Mouse (Mus musculus) B cell, adult 2 months (primary cell): Measurements from ENCODE around the gene Il12rb1.

ENCODE experiments used
- DNase-seq, 2 experiments: peaks; one replicate each; pipeline ENCODE4 v3.0.0; 2022

The Il12rb1 gene

GRCm38 (mm10) chr8:70808239-70808638, at the start of gene Il12rb1:
Gene Il12rb1, plus strand, starts transcription at chr8:70808449.
- peak; percentile 41 to 42 for DNase-seq

GRCm38 (mm10) chr8:70758616-70759561, 49.4 kb upstream of the Il12rb1 start:
- DNase-seq: no peak

GRCm38 (mm10) chr8:70760350-70760749, 47.9 kb upstream of the Il12rb1 start:
- DNase-seq: no peak

- DNase-seq: peak; percentile 88 to 90
These were observed 47.4 kb upstream of the Il12rb1 start, which contains the start of gene Mpv17l2 for GRCm38 (mm10) chr8:70760775-70761406. Gene Mpv17l2, minus strand, starts transcription at chr8:70760946.

DNA sequence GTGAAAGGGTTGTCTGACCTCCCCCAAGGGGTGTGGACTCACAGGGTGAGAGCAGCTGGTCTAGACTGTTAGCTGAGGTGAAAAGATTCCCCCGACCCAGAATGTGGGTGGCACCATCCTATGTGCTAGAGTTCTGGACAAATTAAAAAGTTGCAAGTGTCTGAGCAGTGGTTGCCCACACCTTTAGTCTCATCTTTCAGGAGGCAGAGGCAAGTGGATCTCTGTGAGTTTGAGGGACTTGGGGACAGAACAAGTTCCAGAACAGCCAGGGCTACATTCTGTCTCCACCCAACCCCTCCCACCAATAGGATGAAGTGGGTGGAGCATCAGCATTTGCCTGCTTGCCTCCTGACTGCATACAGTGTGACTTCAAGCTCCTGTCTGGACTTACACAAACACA, 46.1 kb upstream of the Il12rb1 start:
- no peak for DNase-seq

DNA sequence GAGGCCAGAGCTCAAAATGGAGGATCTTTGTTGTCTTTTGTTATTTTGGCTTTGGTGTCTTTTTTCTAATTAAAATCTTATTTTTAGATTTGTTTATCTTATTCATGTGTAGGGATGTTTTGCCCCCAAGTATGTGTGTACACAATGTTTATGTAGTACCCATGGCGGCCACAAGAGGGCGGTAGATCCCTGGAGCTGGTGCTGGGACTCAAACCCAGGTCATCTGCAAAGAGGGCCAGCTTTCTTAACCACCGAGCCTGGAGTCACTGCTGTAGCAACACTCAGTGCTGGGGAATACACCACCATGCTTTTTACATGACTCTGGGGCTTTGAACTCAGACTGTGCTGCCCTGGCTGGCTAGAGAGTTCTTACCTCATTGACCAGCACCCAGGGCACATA, 44.9 kb upstream of the Il12rb1 start:
- DNase-seq: peak; percentile 86 to 89

GRCm38 (mm10) chr8:70764026-70764425, 44.2 kb upstream of the Il12rb1 start:
- no peak for DNase-seq

- DNase-seq: no peak
These were observed 43.6 kb upstream of the Il12rb1 start for GRCm38 (mm10) chr8:70764676-70765075.

- DNase-seq: peak; percentile 53
These were observed 42.9 kb upstream of the Il12rb1 start for GRCm38 (mm10) chr8:70765329-70765728.

- peak; percentile 92 to 94 for DNase-seq
These were observed 42.2 kb upstream of the Il12rb1 start for GRCm38 (mm10) chr8:70765838-70766570.

- peak; percentile 62 to 66 for DNase-seq
These were observed 41.4 kb upstream of the Il12rb1 start for GRCm38 (mm10) chr8:70766571-70767440.

DNA sequence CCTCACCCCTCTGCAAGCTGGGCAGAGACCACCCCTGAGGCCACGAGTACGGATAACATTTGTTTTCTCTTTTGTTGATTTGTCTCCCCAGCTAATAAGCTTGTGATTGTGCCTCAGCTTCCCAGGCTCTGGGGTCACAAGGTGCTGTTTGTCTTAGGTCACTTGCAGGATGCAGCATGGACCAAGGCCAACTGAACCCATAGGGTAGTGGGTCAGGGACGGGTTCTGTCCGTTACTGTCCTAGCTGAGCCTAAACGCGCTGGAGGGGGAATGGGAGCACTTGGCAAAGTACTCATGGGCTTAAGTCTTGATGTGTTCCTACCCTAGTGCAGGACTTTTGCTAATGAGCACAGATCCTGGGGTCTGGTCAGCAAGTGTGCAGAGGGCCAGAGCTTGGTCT, 40.7 kb upstream of the Il12rb1 start:
- DNase-seq: no peak

DNA sequence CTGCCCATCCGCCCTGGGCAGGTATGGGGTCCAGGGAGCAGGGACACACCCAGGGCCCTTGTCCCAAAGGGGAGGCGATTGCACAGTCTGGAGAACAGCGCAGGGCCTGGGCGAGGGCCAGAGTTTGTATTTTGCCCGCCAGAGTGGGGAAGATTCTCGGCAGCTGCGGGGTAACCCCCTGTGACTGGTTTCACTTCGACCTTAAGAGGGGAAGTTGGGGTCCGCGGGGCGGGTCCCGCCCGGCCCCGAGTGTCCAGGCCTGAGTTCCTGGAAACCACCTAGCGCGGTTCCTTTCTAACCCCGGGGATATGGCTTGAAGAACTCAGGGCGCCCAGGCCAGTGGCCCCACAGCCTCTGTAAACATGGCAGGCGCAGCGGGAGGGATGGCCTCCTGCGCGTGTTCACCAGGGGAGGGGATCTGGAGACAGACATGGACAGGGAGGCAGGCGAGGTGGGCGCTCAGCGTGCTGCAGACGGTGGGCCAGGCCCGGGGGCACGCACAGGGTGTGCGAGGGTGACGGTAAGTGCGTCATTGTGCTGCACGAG, 39.9 kb upstream of the Il12rb1 start:
- DNase-seq: peak; percentile 83 to 87

DNA sequence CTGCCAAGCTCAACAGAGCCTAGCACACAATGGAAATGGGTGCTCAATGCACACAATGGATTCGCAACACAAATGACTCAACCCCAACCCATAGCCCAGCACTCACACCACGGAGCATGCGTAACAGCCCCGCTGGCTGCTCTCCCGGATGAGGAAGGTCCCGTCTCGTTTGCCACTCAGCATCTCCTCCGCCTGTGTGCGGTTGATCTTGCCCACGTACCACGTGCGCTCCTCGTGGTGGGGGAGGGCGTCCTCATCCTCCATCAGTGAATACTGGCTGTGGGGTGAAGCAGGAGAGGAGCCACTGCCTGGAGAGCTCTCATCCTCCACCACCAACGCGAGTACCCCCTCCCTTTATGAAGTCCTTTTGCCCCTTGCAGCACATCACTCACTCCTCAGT, 39.3 kb upstream of the Il12rb1 start:
- DNase-seq: peak in 1 of 2 experiments; percentile 45

DNA sequence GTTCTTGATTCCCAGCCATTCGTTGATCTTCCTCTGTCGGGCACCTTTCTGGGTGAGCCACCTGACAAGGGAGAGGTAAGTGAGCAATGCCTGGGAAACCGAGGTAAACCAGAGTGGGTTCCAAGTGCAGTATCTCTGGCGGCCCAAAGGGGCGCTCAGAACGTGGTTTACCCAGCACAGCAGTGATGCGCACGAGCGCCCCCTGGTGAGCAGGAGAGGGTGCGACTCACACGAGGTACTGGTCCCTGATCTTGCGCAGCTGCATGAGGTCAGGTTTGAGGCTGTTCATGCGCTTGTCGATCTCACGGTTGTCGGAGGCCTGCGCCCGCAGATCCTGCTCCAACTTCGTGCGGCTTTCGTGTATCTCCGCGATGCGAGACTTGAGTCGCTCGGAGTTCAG, 38.9 kb upstream of the Il12rb1 start:
- peak; percentile 99 for DNase-seq

DNA sequence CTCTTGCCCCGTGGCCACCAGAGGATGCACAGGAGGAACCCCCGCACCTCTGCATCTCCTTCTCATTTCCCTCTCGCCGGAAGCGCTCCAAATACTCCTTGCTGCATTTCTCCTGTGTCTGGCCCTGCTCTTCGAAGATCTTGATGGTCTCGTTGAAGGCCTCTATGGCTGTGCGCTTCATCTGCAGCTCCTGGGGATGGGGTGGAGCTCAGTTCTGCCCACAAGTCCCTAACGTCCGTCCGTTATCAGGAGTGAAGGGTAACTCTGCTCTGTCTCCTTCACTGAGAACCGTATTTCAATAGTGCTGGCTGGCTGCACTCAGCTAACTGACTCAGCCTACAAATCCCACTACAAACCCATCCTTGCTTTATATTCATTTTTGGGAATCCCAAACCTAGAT, 38.4 kb upstream of the Il12rb1 start:
- no peak for DNase-seq

DNA sequence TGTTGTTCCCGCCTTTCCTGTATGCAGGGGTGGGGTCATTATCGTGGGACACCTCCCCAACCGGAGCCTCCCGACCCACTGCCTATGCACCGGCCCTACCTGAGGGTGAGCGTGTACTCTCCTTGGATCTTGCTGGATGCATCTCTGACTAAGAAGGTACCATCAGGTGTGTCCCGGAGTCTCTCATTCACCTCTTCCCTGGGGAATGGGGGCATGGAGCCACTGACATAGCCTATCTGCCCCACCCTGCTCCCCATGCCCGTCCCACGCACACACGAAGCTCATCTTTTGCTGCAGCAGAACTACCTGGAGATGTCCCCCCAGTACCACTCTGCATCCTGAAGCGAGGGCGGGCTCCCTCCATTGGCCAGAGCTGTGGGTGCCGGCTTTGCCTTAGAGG, 37.5 kb upstream of the Il12rb1 start:
- no peak for DNase-seq

DNA sequence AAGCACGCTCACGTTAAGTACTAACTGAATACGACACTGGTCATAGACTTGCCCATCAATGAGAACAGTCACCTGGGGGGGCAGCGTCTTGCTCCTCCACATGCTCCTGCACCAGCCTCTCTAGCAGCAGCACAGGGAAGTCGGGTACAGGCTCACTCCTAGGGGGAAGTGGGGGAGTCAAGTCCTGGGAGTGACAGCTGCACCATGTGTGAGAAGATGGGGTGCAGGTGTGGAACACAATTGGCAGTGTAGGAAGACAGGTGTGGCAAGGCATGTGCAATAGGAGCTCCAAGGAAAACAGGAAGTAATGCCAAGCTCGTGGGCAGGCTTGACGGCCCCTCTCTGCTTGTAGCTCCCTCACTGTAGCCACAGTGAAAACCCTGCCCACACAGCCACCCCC, 37.0 kb upstream of the Il12rb1 start:
- no peak for DNase-seq

DNA sequence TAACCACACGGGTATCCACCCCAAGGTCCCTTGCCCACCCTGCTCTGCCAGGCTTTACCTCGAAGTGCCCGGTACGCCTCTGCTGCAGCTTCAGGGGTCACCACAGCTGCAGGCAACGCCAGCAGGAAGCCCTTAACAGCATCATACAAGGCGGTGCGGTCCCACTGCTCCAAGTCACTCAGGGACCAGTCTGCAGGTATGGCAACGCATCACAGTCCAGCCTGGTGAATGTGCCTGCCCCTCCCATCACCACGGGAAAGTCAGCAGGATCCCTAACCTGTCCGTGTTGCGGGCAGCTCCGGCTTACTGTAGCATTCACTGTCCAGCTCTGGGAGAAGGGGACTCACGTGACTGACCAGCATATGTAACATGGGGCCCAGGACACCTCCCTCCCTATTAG, 36.2 kb upstream of the Il12rb1 start:
- no peak for DNase-seq

DNA sequence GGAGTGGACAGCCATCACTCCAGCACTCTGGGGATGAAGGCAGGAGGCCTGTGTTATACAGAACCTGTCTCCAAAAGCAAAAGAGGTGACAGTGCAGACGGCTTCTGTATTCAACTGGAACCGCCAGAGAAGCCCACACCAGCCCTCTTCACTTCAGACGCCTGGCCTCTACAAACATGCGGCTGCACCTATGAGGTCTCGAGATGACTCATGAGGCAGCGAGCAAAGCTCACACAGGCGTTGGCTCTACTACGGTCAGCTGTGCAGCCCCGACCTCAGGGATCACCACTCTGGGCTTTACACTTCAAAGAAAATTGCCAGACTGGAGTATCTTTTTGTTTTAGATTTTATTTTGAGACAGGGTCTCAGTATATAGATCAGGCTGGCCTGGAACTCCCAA, 35.4 kb upstream of the Il12rb1 start:
- no peak for DNase-seq

DNA sequence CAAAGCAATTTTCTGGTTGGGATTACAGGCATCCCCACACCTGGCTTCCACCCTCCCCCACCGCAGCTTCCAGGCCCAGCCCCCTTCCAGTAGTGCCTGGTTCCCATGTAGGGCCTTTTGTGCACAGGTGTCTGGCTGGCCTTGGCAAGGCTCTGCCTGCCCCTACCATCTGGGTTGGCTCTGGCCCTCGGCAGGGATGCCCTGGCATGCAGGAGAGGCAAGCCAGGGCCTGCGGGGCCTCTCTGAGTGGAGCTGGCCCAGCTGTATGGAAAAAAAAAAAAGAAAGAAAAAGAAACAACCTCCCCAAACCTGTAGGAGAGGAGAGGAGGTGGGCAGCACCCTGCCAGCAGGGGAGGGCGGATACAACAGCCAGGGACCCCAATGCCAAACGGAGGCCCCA, 34.8 kb upstream of the Il12rb1 start:
- DNase-seq: no peak

DNA sequence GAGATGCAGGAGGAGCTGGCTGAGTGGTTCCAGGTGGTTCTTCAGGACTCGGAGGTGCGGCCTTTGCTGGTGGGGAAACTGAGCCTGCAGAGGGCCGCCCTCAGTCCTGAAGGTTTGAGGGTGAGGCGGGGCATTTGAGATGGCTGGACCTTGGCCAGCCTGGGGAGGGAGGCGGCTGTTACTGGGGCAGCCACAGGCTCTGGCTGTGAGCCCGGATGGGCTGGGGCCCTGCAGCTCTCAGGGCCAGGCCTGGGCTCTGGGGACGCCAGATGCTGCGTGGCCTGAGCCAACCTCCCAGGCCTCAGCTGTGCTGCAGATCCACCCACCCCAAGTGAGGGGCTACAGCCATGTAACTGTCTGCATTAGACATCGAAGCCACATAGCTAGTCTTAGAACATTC, 34.4 kb upstream of the Il12rb1 start:
- no peak for DNase-seq
